Mouse (Mus musculus): Measurements from ENCODE around the gene Olfr1417.
A peak's percentile ranks its signal among the peaks of the same experiment; 100 is the strongest.

GRCm38 (mm10) chr19:11819800-11820199, 19.2 kb downstream of the Olfr1417 start:
- TF ChIP-seq POLR2A (IDR thresholded peaks at IDR 0.05; ENCODE audit: low read depth, low read length) (no peak), CTCF (conservative IDR thresholded peaks at IDR 0.05; ENCODE audit: insufficient read depth, insufficient read length, low read depth, low read length) (peak; percentile 69)

Data from kidney, adult 2 months (tissue).